Mouse (Mus musculus): Measurements from ENCODE around the gene Vangl2.

Gene Vangl2

GRCm38 (mm10) chr1:171966054-171966790 is 62.0 kb downstream of the Vangl2 start:
- DNase-seq (ENCODE audit: low spot score), result no peak

- no peak for DNase-seq (ENCODE audit: low spot score)
Measured at GRCm38 (mm10) chr1:171963613-171964012, 64.6 kb downstream of the Vangl2 start.

- no peak for DNase-seq (ENCODE audit: low spot score)
Measured at GRCm38 (mm10) chr1:171961704-171962103, 66.5 kb downstream of the Vangl2 start.

GRCm38 (mm10) chr1:171960726-171961125 is 67.5 kb downstream of the Vangl2 start:
- no peak for DNase-seq (ENCODE audit: low spot score)

- no peak for DNase-seq (ENCODE audit: low spot score)
Measured at GRCm38 (mm10) chr1:171957411-171957810, 70.8 kb downstream of the Vangl2 start.

GRCm38 (mm10) chr1:171955071-171955470 is 73.2 kb downstream of the Vangl2 start:
- DNase-seq (ENCODE audit: low spot score), result no peak
